Mouse (Mus musculus) stomach, embryonic 16.5 days (tissue): Measurements from ENCODE around the gene Pfdn2. TPM values are rescaled to one million over a fixed set of nuclear protein-coding genes. Genes with fewer than 3 reads are reported as not detected.

Source experiments
- polyA plus RNA-seq: library from polyadenylated mRNA; unstranded; fragments of >200 nt; fragmentation: Nextera tagmentation; extraction: Ambion mirVana; gene quantifications from 2 replicates; pipeline ENCODE4 v1.2.1, GENCODE M21; 2015

The Pfdn2 gene
- polyA plus RNA-seq, 1 experiment from 2014 or later = 109 TPM

Other genes with a start within 250 kb of the Pfdn2 start
- 2.1 and 3.1 TPM in 2 replicates for gene Cfap126, start 231.8 kb upstream of the Pfdn2 start, polyA plus RNA-seq
- gene Sdhc, start 195.1 kb upstream of the Pfdn2 start, polyA plus RNA-seq = 282 and 298 TPM in 2 replicates
- gene Mpz, start 195.0 kb upstream of the Pfdn2 start, polyA plus RNA-seq = 2.4 and 2.9 TPM in 2 replicates
- gene Pcp4l1, start 149.4 kb upstream of the Pfdn2 start, polyA plus RNA-seq = 44.3 and 46.4 TPM in 2 replicates
- 1.7 and 1.8 TPM in 2 replicates for gene Nr1i3, start 131.7 kb upstream of the Pfdn2 start, polyA plus RNA-seq
- 28.2 and 28.3 TPM in 2 replicates for gene Tomm40l, start 123.2 kb upstream of the Pfdn2 start, polyA plus RNA-seq
- gene Apoa2, start 120.6 kb upstream of the Pfdn2 start, polyA plus RNA-seq = 257 and 347 TPM in 2 replicates
- gene Fcer1g, start 111.3 kb upstream of the Pfdn2 start, polyA plus RNA-seq = 68.0 and 77.1 TPM in 2 replicates
- 11.0 and 12.8 TPM in 2 replicates for gene Adamts4, start 95.2 kb upstream of the Pfdn2 start, polyA plus RNA-seq
- 259 and 260 TPM in 2 replicates for gene Ndufs2, start 94.3 kb upstream of the Pfdn2 start, polyA plus RNA-seq
- 70.6 and 71.5 TPM in 2 replicates for gene B4galt3, start 75.3 kb upstream of the Pfdn2 start, polyA plus RNA-seq
- 44.6 and 54.5 TPM in 2 replicates for gene Ppox, start 64.5 kb upstream of the Pfdn2 start, polyA plus RNA-seq
- gene Usp21, start 57.7 kb upstream of the Pfdn2 start, polyA plus RNA-seq = 54.9 and 59.1 TPM in 2 replicates
- gene Ufc1, start 50.6 kb upstream of the Pfdn2 start, polyA plus RNA-seq = 100 and 113 TPM in 2 replicates
- 48.0 and 54.7 TPM in 2 replicates for gene Dedd, start 16.5 kb upstream of the Pfdn2 start, polyA plus RNA-seq
- 49.6 and 51.3 TPM in 2 replicates for gene Nit1, start within 50 bp of the Pfdn2 start, polyA plus RNA-seq
- 0.76 and 1.3 TPM in 2 replicates for gene Klhdc9, start 15.1 kb downstream of the Pfdn2 start, polyA plus RNA-seq
- gene Nectin4, start 24.4 kb downstream of the Pfdn2 start, polyA plus RNA-seq = 42.8 and 62.7 TPM in 2 replicates
- gene Arhgap30, start 43.3 kb downstream of the Pfdn2 start, polyA plus RNA-seq = 2.9 and 3.8 TPM in 2 replicates
- 63.4 and 64.7 TPM in 2 replicates for gene Usf1, start 65.6 kb downstream of the Pfdn2 start, polyA plus RNA-seq
- gene Tstd1, start 73.2 kb downstream of the Pfdn2 start, polyA plus RNA-seq = 7.6 and 8.3 TPM in 2 replicates
- 137 and 162 TPM in 2 replicates for gene F11r, start 91.9 kb downstream of the Pfdn2 start, polyA plus RNA-seq
- gene Alyref2, start 157.8 kb downstream of the Pfdn2 start, polyA plus RNA-seq = 15.7 and 16.3 TPM in 2 replicates
- not detected in 2 replicates for gene Itln1, start 189.6 kb downstream of the Pfdn2 start, polyA plus RNA-seq
- gene Cd244a, start 213.5 kb downstream of the Pfdn2 start, polyA plus RNA-seq = 0.81 and 1.4 TPM in 2 replicates